Mouse (Mus musculus) neural tube, embryonic 10.5 days (tissue): Measurements from ENCODE around the gene Cracr2a.

Source experiments
- DNase-seq: peaks from one replicate; pipeline ENCODE4 v3.0.0-alpha.2; 2017; ENCODE audit warnings: low spot score; ENCODE audit errors: extremely low spot score

The Cracr2a gene

DNA sequence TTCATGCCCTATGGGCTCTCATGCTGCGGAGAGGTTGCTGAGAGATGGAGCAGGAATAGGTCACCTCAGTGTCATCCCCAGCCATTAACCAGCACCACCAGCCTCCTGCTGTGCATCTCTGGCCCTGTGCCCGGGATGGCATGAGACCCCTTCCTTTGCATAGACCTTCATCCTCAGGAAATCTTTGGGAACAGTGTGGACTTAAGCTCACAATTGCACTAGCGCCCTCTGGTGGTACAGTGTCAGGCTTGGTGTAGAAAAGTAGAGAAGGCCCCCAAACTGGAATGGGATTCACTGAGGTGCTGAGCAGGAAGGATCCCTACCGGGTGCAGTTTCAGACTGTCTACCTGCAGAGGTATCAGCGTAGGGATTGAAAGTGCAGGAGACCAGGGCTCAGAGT is 64.0 kb downstream of the Cracr2a start:
- peak; percentile 63 for DNase-seq

DNA sequence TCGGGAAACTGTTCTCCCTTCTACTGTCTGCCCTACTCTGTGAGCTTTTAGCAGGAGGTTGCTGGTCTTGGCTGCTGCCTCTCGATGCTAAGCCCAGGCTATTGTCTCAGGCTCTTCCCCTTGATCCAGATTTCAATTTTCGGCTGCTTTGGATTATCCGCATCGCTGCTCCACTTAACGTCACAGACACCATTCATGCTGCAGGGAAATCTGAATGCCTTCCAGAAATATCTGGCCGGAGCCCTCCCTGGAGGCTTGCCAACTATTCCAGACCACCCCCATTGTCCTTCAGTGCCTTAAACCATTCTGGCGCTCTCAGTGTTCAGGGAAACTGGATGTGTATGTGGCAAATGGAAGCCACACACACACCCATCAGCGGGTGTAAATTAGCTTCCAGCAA is 66.3 kb downstream of the Cracr2a start:
- DNase-seq: no peak

DNA sequence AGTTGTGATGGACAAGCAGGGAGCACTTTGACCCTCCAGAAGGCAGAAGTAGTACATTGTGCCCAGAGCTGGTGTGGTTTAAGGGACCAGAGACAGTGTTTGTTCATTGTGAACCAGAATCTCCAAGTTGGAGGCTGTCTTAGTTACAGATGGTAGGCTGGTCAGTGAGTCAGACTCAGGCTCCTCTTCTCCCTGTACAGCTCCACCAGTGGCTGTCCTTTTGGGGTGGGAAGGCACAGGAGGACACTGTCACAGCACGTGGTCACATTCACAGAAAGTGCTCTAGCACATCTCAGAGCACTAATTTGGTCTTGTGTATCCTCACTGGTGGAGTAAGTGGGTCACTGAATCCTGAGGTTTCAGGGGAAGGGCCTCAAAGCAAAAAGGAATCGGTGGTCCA is 68.1 kb downstream of the Cracr2a start:
- no peak for DNase-seq

DNA sequence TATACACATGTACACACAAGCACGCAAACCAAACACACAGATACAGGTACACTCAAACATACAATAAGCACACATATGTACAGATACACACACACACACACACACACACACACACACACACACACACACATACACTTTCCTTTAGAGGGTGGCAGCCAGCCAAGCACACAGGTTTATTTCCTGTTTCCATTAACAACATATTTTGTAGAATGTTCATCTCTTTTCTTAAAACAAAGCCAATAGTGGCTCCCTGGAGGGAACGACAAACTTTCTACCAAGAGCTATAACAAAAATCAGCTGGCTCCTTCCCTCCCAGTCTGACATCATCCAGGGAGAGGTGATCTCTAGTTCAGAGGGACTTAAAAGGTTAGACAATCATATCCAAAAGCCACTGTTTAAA is 73.7 kb downstream of the Cracr2a start:
- no peak for DNase-seq

DNA sequence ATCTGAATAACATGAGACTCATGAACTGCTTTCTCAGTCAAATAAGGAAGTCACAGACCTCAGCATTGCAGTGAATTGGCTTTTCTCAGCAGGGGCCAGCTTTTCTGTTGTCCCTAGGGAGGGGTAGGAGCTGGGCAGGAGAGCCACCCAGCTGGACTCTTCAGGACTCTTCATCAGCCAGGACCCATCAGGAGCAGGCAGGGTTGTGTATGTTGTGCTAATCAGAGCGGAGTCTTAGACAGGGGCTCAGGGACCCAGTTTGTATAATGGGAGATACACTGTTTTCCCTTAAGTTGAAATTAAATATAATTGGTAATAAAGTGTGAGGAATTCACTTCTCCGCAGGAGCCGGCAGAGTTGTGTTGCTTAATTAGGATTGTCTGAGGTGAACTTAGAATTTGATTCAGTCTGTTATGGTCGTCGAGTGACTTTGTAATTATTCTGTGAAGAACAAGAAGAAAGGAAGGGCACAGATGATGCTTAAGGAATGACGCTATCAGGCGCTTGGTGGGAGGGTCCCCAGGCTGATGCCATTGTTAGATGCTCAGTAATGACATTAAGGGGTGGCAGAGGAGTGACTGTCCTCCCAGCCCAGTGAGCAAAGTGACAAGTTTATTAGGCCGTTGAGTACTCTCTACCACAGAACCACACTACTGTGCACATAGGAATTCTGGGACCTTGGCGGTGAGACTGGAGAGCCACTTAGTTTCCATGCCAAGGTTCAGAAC is 74.5 kb downstream of the Cracr2a start:
- no peak for DNase-seq

DNA sequence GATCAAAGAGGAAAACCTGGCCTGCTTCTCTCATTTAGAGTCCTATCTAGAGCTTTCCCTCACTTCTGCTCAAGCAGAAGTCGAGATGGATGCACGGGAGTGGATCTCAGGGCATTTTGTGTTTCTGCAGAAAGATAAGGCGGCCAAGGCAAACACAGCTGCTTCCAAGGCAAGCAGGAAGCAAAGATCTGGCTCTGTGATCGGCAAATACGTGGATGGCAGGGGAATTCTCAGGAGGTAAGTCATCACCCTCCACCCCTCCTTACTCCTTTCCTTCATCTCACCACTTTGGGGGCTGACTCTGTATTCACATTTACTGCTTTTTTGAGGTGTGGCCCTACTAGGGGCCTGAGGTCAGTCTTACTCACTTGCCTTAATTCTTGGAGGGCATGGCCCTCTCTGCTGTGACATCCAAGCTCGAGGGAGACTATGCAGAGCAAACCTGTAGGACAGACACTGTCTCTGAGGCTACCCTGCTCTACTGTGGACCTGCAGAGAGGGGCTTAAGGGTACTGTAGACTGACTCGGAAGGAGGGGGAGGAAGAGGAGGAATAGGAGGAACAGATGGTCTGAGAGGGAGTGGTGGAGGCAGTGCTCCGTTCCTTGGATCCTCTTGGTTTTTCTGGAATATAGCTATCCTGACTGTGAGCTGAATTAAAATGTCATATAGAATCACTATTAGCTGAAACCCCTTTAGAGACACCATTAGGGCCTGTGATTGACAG is 80.1 kb downstream of the Cracr2a start:
- no peak for DNase-seq

DNA sequence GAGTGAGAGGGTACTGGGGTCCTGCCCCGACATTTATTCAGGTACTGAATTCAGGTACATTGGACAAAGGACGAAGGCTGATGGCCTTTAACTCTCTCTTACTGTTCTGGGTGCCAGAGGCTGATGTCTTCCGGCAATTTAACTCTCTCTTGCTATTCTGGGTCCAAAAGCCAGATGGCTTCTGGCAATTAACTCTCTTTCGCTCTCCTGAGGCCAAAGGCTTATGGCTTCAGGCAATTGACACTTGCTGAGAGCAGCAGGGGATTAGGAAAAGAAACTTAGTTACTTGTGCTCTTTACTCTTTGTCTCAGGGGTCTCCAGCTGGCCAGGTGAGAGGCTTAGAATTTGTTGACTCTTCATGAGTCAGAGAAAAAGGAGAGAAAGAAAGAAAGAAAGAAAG is 94.8 kb downstream of the Cracr2a start:
- DNase-seq: no peak

DNA sequence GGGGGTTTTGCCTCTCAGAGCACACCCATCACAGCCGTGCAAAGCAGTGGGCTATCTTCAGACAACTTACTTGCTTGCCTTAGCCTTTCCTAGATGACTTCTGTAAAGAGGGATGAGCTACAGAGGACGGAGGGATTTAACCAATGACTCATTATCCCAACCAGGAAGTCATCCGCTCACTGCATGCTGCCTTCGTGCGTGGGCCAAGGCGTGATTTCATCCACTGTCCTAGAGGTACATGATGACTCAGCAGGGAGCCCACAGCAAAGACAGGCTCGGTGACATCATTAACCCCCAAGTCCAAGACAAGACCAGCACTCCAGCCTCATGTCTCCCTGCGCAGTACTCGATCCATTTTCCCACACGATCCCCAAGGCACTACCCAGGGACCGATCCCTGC is 96.0 kb downstream of the Cracr2a start:
- DNase-seq: no peak

DNA sequence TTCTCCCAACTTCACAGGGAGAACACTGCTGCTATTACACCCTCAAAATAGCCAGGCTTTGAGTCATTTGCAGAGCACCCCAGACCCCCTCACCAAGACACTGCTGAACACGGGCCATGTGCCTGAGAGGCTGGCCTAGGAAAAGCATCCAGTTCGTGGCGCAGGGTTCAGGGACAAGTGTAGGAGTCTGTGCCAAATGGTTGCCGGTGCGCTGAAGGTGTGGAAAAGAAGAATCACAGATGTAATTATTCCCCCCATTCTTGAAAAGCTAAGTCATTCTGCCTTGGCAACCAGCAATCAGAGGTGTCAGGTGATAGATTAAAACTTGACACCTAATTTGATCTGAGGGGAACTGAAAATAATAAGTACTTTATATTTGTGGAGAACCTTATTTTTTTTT is 98.3 kb downstream of the Cracr2a start:
- no peak for DNase-seq

DNA sequence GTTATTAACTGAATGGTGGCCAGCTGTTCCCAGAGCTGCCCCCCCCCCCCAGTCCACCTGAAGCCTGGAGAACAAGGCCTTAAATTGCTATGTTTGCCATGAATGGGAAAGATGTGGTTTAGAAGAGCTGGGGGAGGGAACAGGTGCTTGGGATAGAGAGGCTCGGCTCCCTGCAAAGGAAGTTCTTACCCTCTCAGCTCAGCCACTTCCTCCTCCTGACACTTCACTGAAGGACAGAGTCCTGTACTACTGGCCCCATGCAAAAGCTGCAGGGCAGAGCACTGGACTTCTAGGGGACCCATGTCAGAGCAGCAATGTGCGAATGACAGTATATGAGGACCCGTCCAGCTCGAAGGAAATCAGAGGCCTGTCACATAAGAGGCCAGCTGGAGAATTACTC is 98.8 kb downstream of the Cracr2a start:
- DNase-seq: no peak

DNA sequence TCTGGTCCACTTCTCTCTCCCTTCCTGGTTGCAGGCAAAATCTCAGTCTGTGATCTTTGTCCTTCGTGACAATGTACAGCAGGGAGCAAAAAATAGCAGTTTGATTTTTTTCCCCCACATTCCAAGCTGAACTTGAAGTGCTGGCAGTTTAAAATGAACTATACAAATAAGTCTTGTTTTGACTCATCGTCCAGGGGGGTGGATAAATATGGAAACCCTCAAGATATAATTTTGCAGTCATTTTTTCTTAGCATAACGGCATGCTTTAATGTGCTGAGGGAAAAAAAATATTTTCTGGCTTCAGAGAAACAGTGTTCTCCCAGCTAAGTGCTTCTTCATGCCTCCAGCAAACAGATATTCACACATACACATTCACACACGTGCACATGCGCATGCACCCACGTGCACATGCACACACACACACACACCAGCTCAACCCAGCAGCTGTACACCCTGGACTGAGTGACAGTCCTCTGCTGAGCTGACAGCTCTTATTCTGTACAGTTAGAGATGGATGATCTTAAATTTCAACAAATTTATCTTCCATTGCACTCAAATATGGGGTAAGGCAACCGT is 100.7 kb downstream of the Cracr2a start:
- DNase-seq: no peak

DNA sequence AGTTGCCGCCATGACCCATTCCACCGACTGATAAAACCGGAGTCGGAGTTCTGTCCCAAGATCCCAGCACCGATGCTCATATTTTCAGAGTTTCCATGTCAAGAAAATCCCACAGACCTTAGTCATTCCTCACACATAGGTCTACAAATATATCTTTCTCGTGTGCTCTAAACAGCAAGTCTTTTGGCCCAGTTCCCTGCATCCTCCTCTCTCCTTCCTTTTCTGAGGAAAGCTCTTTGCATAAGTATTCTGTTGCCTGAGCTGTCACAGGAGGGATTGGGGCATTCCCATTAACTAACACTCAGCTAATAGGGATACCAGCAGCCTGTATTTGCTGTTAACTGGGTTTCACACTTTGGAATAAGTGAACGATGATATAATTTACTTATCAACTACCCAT is 102.1 kb downstream of the Cracr2a start:
- no peak for DNase-seq

DNA sequence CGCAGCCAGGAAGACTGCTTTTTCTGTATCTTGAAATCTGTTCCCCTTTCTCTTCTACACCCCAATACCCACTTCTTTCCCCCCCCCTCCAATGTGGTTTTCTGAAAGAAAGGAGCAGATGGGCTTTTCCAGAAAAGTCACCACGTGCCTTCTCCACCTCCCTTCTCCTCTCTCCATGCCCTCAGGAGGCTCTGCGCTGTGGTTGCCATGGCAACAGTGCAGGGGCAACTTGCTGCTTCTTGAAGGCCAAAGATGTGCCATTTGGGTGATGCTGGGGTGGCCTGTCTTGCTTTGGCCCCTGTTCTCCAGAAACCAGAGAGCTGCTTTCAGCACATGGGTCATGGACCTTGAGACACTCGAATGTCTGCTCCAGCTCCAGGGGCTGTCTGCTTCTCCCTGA is 108.2 kb downstream of the Cracr2a start:
- no peak for DNase-seq

DNA sequence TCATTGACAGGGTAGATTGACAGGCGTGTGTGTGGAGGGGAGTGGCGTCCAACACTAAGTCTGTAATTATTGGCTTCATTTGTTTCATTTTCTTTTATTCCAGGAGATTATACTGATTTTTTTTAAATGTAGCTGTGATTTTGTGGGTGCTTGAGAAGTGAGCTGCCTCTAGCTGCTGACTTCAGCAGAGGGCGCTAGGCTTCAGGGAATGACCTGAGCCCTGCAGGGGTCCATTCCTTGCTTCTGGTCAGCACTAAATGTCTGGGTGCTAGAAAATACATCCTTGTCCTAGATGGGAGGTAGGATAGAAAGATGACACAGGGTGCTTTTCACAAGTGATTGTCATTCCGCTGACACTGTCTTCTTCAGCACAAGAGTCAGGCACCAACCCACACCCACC is 108.9 kb downstream of the Cracr2a start:
- DNase-seq: no peak

DNA sequence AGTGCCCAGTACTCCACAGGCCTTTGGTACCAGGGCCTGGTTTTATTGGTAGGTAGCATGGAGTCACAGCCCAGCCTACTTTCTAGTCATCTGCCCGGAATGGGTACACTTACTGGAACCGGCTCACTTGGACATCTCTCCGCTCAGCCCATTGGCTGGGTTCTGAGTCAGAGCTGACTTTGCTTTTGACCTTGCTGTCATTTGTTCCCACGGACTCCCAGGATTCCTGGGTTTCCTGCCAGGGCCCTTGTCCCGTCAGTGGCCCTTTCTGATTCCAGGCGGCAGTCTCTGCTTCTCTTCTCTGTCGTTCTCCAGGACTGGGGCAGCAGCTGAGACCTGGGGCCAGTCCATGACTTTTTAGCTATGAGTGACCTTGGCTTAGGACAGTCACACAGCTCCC is 110.9 kb downstream of the Cracr2a start:
- DNase-seq: no peak

DNA sequence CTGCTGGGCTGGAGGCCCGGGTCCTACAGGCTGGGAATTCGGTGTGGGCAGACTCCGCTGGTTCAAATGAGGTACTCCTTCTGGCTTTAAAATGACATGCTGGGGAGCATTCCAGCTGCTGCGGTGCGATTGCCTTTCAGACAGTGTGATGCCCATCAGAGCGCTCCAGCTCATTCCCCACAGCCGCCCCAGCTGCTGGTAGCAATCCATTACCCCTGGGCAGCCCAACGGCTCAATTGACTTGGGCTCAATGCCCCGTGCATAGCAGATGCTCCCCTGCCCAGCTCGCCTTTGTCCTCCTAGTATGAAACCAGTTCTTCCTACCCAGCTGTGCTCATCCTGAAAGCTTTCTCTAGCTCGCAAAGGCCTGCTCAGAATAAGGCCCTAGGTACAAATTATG is 115.7 kb downstream of the Cracr2a start:
- DNase-seq: no peak

DNA sequence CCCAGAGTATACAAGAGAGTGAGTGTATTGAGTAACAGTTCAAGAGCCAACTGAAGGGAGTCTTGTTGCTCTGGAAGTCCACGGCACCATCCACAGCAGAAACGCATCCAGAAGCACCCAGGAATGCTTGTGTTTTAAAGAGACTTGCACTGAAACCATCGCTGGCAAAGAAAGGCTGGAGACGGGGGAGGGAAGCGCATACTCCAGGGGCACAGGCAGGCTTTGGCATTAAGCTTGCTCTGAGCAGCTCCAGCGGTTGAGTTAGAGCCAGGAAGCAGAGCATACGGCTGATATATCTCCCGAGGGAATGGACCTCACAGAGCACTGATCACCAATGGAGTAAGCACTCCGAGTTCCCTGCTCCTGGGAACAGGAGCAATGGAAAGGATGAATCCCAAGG is 117.2 kb downstream of the Cracr2a start:
- no peak for DNase-seq

DNA sequence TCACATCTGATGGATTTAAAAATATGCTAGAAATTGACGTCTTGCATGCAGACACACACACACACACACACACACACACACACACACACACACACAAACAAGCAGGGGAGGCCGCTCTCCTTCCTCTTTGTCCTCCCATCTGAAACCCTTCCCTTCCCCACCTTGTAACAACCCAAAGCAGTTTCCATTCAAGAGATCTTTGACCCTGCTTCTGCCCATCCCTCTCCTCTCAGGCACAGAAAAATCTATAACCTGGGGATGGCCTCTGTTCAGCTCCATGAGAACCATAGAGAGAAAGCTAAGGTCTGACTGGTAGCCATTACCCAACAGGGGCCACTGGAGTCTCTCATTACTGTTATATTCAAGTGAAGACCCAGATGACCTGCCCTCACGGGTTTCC is 117.9 kb downstream of the Cracr2a start:
- no peak for DNase-seq

DNA sequence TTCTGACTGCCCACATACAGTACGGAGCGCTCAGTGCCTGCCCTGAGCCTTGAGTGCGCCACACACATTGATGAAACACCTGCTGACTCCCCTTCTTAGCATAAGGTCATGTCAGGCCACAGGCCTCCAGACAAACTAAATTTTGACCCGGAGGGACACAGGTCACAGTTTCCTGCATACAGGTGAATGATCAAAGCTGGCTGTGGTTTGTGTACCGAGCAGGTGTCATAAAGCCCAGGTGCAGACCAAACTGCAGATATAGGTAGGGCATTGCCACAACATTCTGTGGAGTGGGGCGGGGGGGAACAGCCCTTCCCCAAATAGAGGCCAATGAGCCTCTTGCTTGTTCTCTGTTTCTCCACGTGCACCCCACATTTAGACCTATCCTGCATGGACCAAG is 119.6 kb downstream of the Cracr2a start:
- DNase-seq: no peak

DNA sequence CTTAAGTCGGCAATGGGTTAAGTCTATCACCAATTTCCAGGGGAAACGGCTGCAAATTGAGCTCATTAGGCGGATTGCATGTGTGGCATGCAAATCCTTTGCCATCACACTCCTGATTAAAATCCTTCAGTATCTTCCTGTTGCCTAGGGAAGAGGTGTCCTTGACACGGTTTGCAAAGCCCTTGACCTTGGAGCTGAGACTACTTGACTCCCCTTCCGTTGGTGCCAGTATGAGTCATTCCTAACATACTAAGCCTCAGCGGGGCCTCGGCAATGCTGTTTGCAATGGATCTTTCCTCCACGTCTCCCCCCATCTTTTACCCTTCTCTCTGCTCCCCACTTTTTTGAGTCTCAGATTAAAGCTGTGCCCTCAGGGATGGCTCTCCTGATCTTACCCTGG is 122.4 kb downstream of the Cracr2a start:
- DNase-seq: no peak

DNA sequence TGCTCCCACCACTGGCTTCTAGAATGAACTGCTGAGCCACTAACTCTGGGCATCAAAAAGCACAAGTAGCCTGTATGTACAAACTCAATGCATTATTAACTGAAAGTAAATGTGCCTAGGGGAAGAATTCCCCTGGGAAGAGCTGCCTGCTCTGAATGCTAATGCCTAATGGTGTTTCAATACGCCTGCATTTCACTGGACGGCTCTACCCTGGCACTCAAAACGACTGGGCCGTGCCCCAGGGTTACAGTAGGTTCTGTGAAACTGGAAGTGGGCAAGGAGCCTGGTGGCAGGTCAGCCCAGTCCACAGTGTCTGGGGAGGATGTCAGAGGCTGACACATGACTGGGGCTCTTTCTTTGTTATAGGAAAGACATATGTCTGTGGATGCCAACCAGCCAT is 123.8 kb downstream of the Cracr2a start:
- no peak for DNase-seq

DNA sequence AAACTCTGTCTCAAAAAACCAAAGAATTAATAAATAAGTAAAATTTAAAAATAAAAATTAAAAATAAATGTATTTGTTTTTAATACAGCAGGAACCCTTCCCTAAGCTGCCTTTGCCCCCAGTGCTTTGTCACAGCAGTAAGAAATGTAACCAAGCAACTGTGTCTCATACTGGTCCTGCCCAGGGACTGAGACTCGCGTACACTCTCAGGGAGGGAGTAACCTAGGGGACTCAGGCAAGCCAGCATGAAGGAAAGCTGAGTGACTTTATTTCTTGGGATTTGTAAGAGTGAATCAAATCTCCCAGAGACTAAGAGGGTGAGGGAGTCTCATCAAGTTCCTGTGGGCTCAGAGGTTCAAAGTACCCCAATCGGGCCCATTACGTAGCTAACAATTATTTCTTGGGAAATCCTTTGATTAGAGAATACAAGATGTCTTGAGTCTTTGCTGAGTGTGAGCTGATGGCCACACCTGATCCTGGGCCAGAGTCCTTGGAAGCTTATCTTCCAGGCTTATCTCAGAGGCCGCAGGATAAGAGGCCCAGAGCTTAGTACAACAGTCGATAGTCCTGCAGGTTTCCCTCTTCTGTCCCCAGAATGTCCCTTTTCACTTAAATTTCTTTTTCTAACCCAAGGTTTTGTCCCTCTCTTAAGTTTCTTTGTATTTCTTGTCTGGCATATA is 126.2 kb downstream of the Cracr2a start:
- DNase-seq: no peak
